Comparison of ENCODE assay signal across 11 mouse cellular contexts in genomic region chr7:45634946-45635681, GRCm38 (mm10). TPM values are rescaled to one million over a fixed set of nuclear protein-coding genes. Genes with fewer than 3 reads are reported as not detected.
DNase-seq lines count a peak whose midpoint lies in the region; ATAC-seq and TF ChIP-seq lines count a peak whose summit lies in the region.
"Had no signal": no experiment of that assay in that cellular context is flagged by ENCODE, and none has a peak within 500 bp of the region (broad histone marks: within the 10 kb centered on the region; RNA-seq: fewer than 3 reads in every experiment).

No protein-coding gene starts in this region.

- 81% methylated on average over 11 of the region's 11 CpGs for WGBS in kidney, adult 2 months
- 92% methylated on average over 11 of the region's 11 CpGs for WGBS in midbrain, embryonic 10.5 days

- H3K4me1 ChIP-seq in kidney, adult 2 months (ENCODE audit: control insufficient read depth, insufficient read depth, low read length) = no peaks in the 10 kb centered on the region; the same call in 1 of the 2 replicates
- H3K4me1 ChIP-seq in midbrain, embryonic 10.5 days = peaks cover 31% of the 10 kb centered on the region

- DNase-seq in kidney, adult 2 months = peak; percentile 71
- no peak for DNase-seq in kidney, adult 11 months
- DNase-seq in T-cell, adult 2 months (ENCODE audit: low spot score) = peak; percentile 28
- DNase-seq in induced T-regulatory cell, adult 2 months (ENCODE audit: low read depth) = peak; percentile 63
- DNase-seq in midbrain, embryonic 10.5 days (ENCODE audit: low spot score) = no peak
- no peak for DNase-seq in right cerebral cortex, postnatal 25 days
- DNase-seq: right cerebral cortex, postnatal 14 days had no signal

- TF ChIP-seq CTCF in kidney, adult 2 months (conservative IDR thresholded peaks at IDR 0.05; ENCODE audit: insufficient read depth, insufficient read length, low read depth, low read length) = no peak

- no peaks in the 10 kb centered on the region; the same call in 1 of the 2 replicates for H3K27me3 ChIP-seq in kidney, adult 2 months (replicated peaks; ENCODE audit: control insufficient read depth, insufficient read depth, low read length)
- peaks cover 48% of the 10 kb centered on the region for H3K27me3 ChIP-seq in midbrain, embryonic 10.5 days (ENCODE audit: low read depth, poor library complexity, severe bottlenecking)

- ATAC-seq in megakaryocyte, adult 5-6 weeks (ENCODE audit: poor library complexity, severe bottlenecking) = peak; percentile 96
- no peak for ATAC-seq in cerebellum, adult (ENCODE audit: insufficient number of reproducible peaks, low FRiP score, low TSS enrichment)

- TF ChIP-seq POLR2A in kidney, adult 2 months (IDR thresholded peaks at IDR 0.05; ENCODE audit: low read depth, low read length) = no peak

- H3K36me3 ChIP-seq in kidney, adult 2 months (ENCODE audit: control insufficient read depth, insufficient read depth, low read length) = no peaks in the 10 kb centered on the region
- H3K36me3 ChIP-seq in midbrain, embryonic 10.5 days = peaks cover 11% of the 10 kb centered on the region

- H3K4me3 ChIP-seq in kidney, adult 2 months (ENCODE audit: insufficient read depth, low read depth, low read length) = no peak overlapping the region
- H3K4me3 ChIP-seq in midbrain, embryonic 10.5 days = no peak overlapping the region
- H3K4me3 ChIP-seq: limb, embryonic 13.5 days had no signal

- 0 out of 2 replicates have a peak, but pooled peaks cover 4% of the 10 kb centered on the region for H3K9me3 ChIP-seq in midbrain, embryonic 10.5 days (replicated peaks)

- peak overlapping the region; percentile 53 for H3K27ac ChIP-seq in kidney, adult 2 months (ENCODE audit: insufficient read depth, low read depth, low read length)
- H3K27ac ChIP-seq in midbrain, embryonic 10.5 days (replicated peaks) = no peak overlapping the region

RNA-seq across cellular contexts. Expression of gene Mamstr, which starts 4.7 kb away (rescaled TPM):
- 2.1 and 2.5 TPM in 2 replicates for polyA plus RNA-seq in kidney, adult 2 months (2012; rRNA removed)
- not detected in 2 replicates for total RNA-seq in megakaryocyte, adult 5-6 weeks (2015)
- total RNA-seq in megakaryocyte, adult 5-6 weeks (2017) = 0.53 TPM in 1 of 2 replicates, not detected in the other
- 2.1 and 3.3 TPM in 2 replicates for polyA plus RNA-seq in midbrain, embryonic 10.5 days (2016; fragmentation: Nextera tagmentation; extraction: Ambion mirVana)

RNA-seq across cellular contexts. Expression of gene Rasip1, which starts 7.8 kb away (rescaled TPM):
- 19.9 and 20.4 TPM in 2 replicates for polyA plus RNA-seq in kidney, adult 2 months (2012; rRNA removed)
- total RNA-seq in megakaryocyte, adult 5-6 weeks (2015) = 0.20 TPM in 1 of 2 replicates, not detected in the other
- 0.29 TPM in 1 of 2 replicates, not detected in the other for total RNA-seq in megakaryocyte, adult 5-6 weeks (2017)
- polyA plus RNA-seq in midbrain, embryonic 10.5 days (2016; fragmentation: Nextera tagmentation; extraction: Ambion mirVana) = 4.8 and 5.5 TPM in 2 replicates

RNA-seq across cellular contexts. Expression of gene Izumo1, which starts 13.5 kb away (rescaled TPM):
- 0.29 and 0.34 TPM in 2 replicates for polyA plus RNA-seq in kidney, adult 2 months (2012; rRNA removed)
- total RNA-seq in megakaryocyte, adult 5-6 weeks (2015) = not detected in 2 replicates
- 0.22 TPM in 1 of 2 replicates, not detected in the other for total RNA-seq in megakaryocyte, adult 5-6 weeks (2017)
- 0.16 TPM in 1 of 2 replicates, not detected in the other for polyA plus RNA-seq in midbrain, embryonic 10.5 days (2016; fragmentation: Nextera tagmentation; extraction: Ambion mirVana)

RNA-seq across cellular contexts. Expression of gene Fut1, which starts 18.0 kb away (rescaled TPM):
- polyA plus RNA-seq in kidney, adult 2 months (2012; rRNA removed) = 0.05 and 0.11 TPM in 2 replicates
- total RNA-seq in megakaryocyte, adult 5-6 weeks (2015) = not detected in 2 replicates
- not detected in 2 replicates for total RNA-seq in megakaryocyte, adult 5-6 weeks (2017)
- polyA plus RNA-seq in midbrain, embryonic 10.5 days (2016; fragmentation: Nextera tagmentation; extraction: Ambion mirVana) = not detected in 2 replicates
- total RNA-seq: heart, postnatal 10 days had no signal

RNA-seq across cellular contexts. Expression of gene Fgf21, which starts 19.8 kb away (rescaled TPM):
- not detected in 2 replicates for polyA plus RNA-seq in kidney, adult 2 months (2012; rRNA removed)
- not detected in 2 replicates for total RNA-seq in megakaryocyte, adult 5-6 weeks (2015)
- not detected in 2 replicates for total RNA-seq in megakaryocyte, adult 5-6 weeks (2017)
- polyA plus RNA-seq in midbrain, embryonic 10.5 days (2016; fragmentation: Nextera tagmentation; extraction: Ambion mirVana) = not detected in 2 replicates
- total RNA-seq: heart, postnatal 10 days had no signal

Comparison
In these comparisons a context has a peak if more than half of its experiments do, and no peak if none do; other contexts are left out.
1. DNase-seq: peak in kidney, adult 2 months (single experiment), T-cell, adult 2 months (single experiment) and induced T-regulatory cell, adult 2 months (single experiment); none in kidney, adult 11 months (single experiment), midbrain, embryonic 10.5 days (single experiment) and right cerebral cortex, postnatal 25 days (single experiment).